Comparison of ENCODE assay signal across 11 mouse cellular contexts in genomic region chr5:149917374-149917773, GRCm38 (mm10).
DNase-seq lines count a peak whose midpoint lies in the region; ATAC-seq and TF ChIP-seq lines count a peak whose summit lies in the region.
"Had no signal": no experiment of that assay in that cellular context is flagged by ENCODE, and none has a peak within 500 bp of the region (broad histone marks: within the 10 kb centered on the region; RNA-seq: fewer than 3 reads in every experiment).

No protein-coding gene starts in this region.

- POLR2A ChIA-PET in Patski (lab: Charles Lee), result no interaction called here

- in situ Hi-C loops in Patski (cut with MboI; ENCODE audit: low pct_unique_long_range_greater_than_20kb), result loop anchor here (5.0 kb wide), 1 partner anchor 105 kb away; no protein-coding TSS in a partner anchor

- no peaks in the 10 kb centered on the region for H3K27me3 ChIP-seq in heart, embryonic 10.5 days (ENCODE audit: insufficient read depth, poor library complexity, severe bottlenecking)
- no peaks in the 10 kb centered on the region for H3K27me3 ChIP-seq in lung, embryonic 14.5 days (ENCODE audit: insufficient read depth, low read length)
- peaks cover 3% of the 10 kb centered on the region for H3K27me3 ChIP-seq in Patski
- H3K27me3 ChIP-seq: liver, embryonic 15.5 days had no signal

- H3K9ac ChIP-seq in lung, embryonic 14.5 days, result no peak overlapping the region
- H3K9ac ChIP-seq: hindbrain, embryonic 14.5 days; liver, embryonic 15.5 days had no signal

- CTCF ChIA-PET in Patski (lab: Charles Lee), result interaction anchor here (1.2 kb wide), 1 partner anchor 56 kb away, joined by 3 read pairs; no protein-coding TSS in a partner anchor

- H3K36me3 ChIP-seq in heart, embryonic 10.5 days, result no peaks in the 10 kb centered on the region
- no peaks in the 10 kb centered on the region for H3K36me3 ChIP-seq in lung, embryonic 14.5 days (ENCODE audit: insufficient read depth)
- H3K36me3 ChIP-seq: liver, embryonic 15.5 days had no signal

- DNase-seq in heart, adult 18-20 months, result peak; percentile 5 to 19
- DNase-seq in heart, embryonic 10.5 days (ENCODE audit: low spot score), result no peak
- DNase-seq in lung, embryonic 14.5 days, result peak; percentile 33
- no peak for DNase-seq in lung, postnatal 14 days
- no peak for DNase-seq in Patski (ENCODE audit: low read depth, low spot score)
- DNase-seq in layer of hippocampus, adult 8-10 months (ENCODE audit: low spot score in 2 of 2), result no peak
- DNase-seq in right cerebral cortex, postnatal 10 days (ENCODE audit: low spot score in 2 of 2), result no peak
- DNase-seq: right cerebral cortex, postnatal 14 days had no signal

- no peak for ATAC-seq in lung, embryonic 14.5 days (ENCODE audit: insufficient read depth)
- ATAC-seq in Patski, result no peak
- 0 out of 2 replicates have a peak, but pooled peaks have one; percentile 39 for ATAC-seq in megakaryocyte progenitor cell, adult 5-6 weeks (replicated peaks; ENCODE audit: poor library complexity)

- H3K27ac ChIP-seq in heart, embryonic 10.5 days, result no peak overlapping the region
- no peak overlapping the region for H3K27ac ChIP-seq in lung, embryonic 14.5 days (ENCODE audit: low read depth)
- H3K27ac ChIP-seq: hindbrain, embryonic 14.5 days; liver, embryonic 15.5 days had no signal

- H3K4me1 ChIP-seq in heart, embryonic 10.5 days, result no peaks in the 10 kb centered on the region
- no peaks in the 10 kb centered on the region for H3K4me1 ChIP-seq in lung, embryonic 14.5 days (ENCODE audit: insufficient read depth)
- H3K4me1 ChIP-seq: liver, embryonic 15.5 days had no signal

- 26% methylated on average over 3 of the region's 3 CpGs for WGBS in heart, embryonic 10.5 days
- WGBS in lung, embryonic 14.5 days, result 41% methylated on average over 3 of the region's 3 CpGs

- H3K4me3 ChIP-seq in heart, embryonic 10.5 days, result no peak overlapping the region
- no peak overlapping the region for H3K4me3 ChIP-seq in lung, embryonic 14.5 days (ENCODE audit: low read depth, low read length)
- H3K4me3 ChIP-seq: liver, embryonic 15.5 days had no signal

- peak; percentile 48 for TF ChIP-seq CTCF in lung, embryonic 14.5 days (IDR thresholded peaks at IDR 0.05; ENCODE audit: low read depth)
- TF ChIP-seq CTCF in Patski (IDR thresholded peaks at IDR 0.05), result peak; percentile 49

- no peaks in the 10 kb centered on the region for H3K9me3 ChIP-seq in heart, embryonic 10.5 days
- no peaks in the 10 kb centered on the region for H3K9me3 ChIP-seq in lung, embryonic 14.5 days (ENCODE audit: low read depth, low read length)
- H3K9me3 ChIP-seq: liver, embryonic 15.5 days had no signal

- no peak overlapping the region for H3K4me2 ChIP-seq in lung, embryonic 14.5 days
- H3K4me2 ChIP-seq: hindbrain, embryonic 14.5 days; liver, embryonic 15.5 days had no signal

Comparison
In these comparisons a context has a peak if more than half of its experiments do, and no peak if none do; other contexts are left out.
1. DNase-seq: peak in heart, adult 18-20 months (2 of 2) and lung, embryonic 14.5 days (single experiment); none in heart, embryonic 10.5 days (single experiment), lung, postnatal 14 days (single experiment), Patski (single experiment), layer of hippocampus, adult 8-10 months (0 of 2) and right cerebral cortex, postnatal 10 days (0 of 2).